In genomic region chr3:97658426-97659193, GRCm38 (mm10) we compare ENCODE assay signal across 8 mouse cellular contexts. TPM values are rescaled to one million over a fixed set of nuclear protein-coding genes. Genes with fewer than 3 reads are reported as not detected.
DNase-seq lines count a peak whose midpoint lies in the region; ATAC-seq and TF ChIP-seq lines count a peak whose summit lies in the region.

No protein-coding gene starts in this region.

- peak overlapping the region; percentile 76 for H3K4me2 ChIP-seq in kidney, embryonic 14.5 days (replicated peaks; ENCODE audit: low read depth, low read length)
- H3K4me2 ChIP-seq in liver, embryonic 15.5 days = peak overlapping the region; percentile 94

- TF ChIP-seq CTCF in E14TG2a.4 (conservative IDR thresholded peaks at IDR 0.05; ENCODE audit: low read length) = no peak
- no peak for TF ChIP-seq CTCF in bone marrow, adult 2 months (IDR thresholded peaks at IDR 0.05; ENCODE audit: control insufficient read depth, insufficient read depth, low read length)

- no peaks in the 10 kb centered on the region for H3K9me3 ChIP-seq in kidney, embryonic 14.5 days (ENCODE audit: control insufficient read depth, low read length)
- H3K9me3 ChIP-seq in E14TG2a.4 (ENCODE audit: low read length) = no peaks in the 10 kb centered on the region
- H3K9me3 ChIP-seq in liver, embryonic 15.5 days (replicated peaks) = no peaks in the 10 kb centered on the region

- ATAC-seq in kidney, embryonic 14.5 days (ENCODE audit: low FRiP score, low TSS enrichment) = peak; percentile 87
- peak; percentile 60 for ATAC-seq in granulocyte monocyte progenitor cell, adult 5-6 weeks (replicated peaks; ENCODE audit: poor library complexity, severe bottlenecking)
- peak; percentile 77 for ATAC-seq in liver, embryonic 15.5 days (ENCODE audit: insufficient read depth)

- WGBS in kidney, embryonic 14.5 days = under 1% methylated on average over 47 of the region's 50 CpGs
- 1% methylated on average over 50 of the region's 50 CpGs for WGBS in bone marrow, adult 2 months
- under 1% methylated on average over 50 of the region's 50 CpGs for WGBS in liver, embryonic 15.5 days (ENCODE audit: insufficient replicate concordance)

- TF ChIP-seq POLR2A in bone marrow, adult 2 months (IDR thresholded peaks at IDR 0.05; ENCODE audit: borderline replicate concordance, control insufficient read depth, low read depth, low read length) = no peak; the same call in 1 of the 2 replicates

- H3K36me3 ChIP-seq in kidney, embryonic 14.5 days (ENCODE audit: control insufficient read depth, insufficient read depth, low read length) = peaks cover 3% of the 10 kb centered on the region; the same call in 1 of the 2 replicates
- H3K36me3 ChIP-seq in E14TG2a.4 (ENCODE audit: insufficient read depth, low read length) = peaks cover 26% of the 10 kb centered on the region
- 0 out of 2 replicates have a peak, but pooled peaks cover 1% of the 10 kb centered on the region for H3K36me3 ChIP-seq in liver, embryonic 15.5 days (replicated peaks)

- peaks cover 6% of the 10 kb centered on the region for H3K4me1 ChIP-seq in kidney, embryonic 14.5 days (ENCODE audit: control insufficient read depth, insufficient read depth, low read length)
- H3K4me1 ChIP-seq in E14TG2a.4 (replicated peaks; ENCODE audit: low read depth, low read length) = peaks cover 18% of the 10 kb centered on the region
- no peaks in the 10 kb centered on the region for H3K4me1 ChIP-seq in bone marrow, adult 2 months (ENCODE audit: control insufficient read depth, insufficient read depth, low read length)
- peaks cover 30% of the 10 kb centered on the region for H3K4me1 ChIP-seq in liver, embryonic 15.5 days (replicated peaks)

- DNase-seq in kidney, postnatal 4 days = no peak
- DNase-seq in right cerebral cortex, postnatal 14 days = peak; percentile 69
- no peak for DNase-seq in cerebellum, adult 9-10 months

- peak overlapping the region; percentile 91 for H3K4me3 ChIP-seq in kidney, embryonic 14.5 days (ENCODE audit: low read length)
- H3K4me3 ChIP-seq in E14TG2a.4 (replicated peaks; ENCODE audit: low read length) = peak overlapping the region; percentile 99
- peak overlapping the region; percentile 80 for H3K4me3 ChIP-seq in bone marrow, adult 2 months (replicated peaks; ENCODE audit: control insufficient read depth, low read depth, low read length)
- peak overlapping the region; percentile 90 for H3K4me3 ChIP-seq in liver, embryonic 15.5 days (replicated peaks)

- 0 out of 2 replicates have a peak, but pooled peaks cover 3% of the 10 kb centered on the region for H3K27me3 ChIP-seq in kidney, embryonic 14.5 days (ENCODE audit: control insufficient read depth, insufficient read depth, low read length)
- H3K27me3 ChIP-seq in E14TG2a.4 (ENCODE audit: insufficient read depth, low read length) = no peaks in the 10 kb centered on the region
- H3K27me3 ChIP-seq in liver, embryonic 15.5 days = no peaks in the 10 kb centered on the region

- no peak overlapping the region for H3K27ac ChIP-seq in kidney, embryonic 14.5 days (ENCODE audit: low read depth, low read length)
- peak overlapping the region; percentile 14 for H3K27ac ChIP-seq in bone marrow, adult 2 months (ENCODE audit: control insufficient read depth, insufficient read depth, low read depth, low read length, poor library complexity)
- peak overlapping the region; percentile 66 for H3K27ac ChIP-seq in liver, embryonic 15.5 days (replicated peaks)

- H3K9ac ChIP-seq in kidney, embryonic 14.5 days (ENCODE audit: low read depth, low read length) = peak overlapping the region; percentile 63
- peak overlapping the region; percentile 67 for H3K9ac ChIP-seq in liver, embryonic 15.5 days

RNA-seq across cellular contexts. Expression of gene Prkab2, which starts 0.6 kb away (rescaled TPM):
- 3.1 and 4.6 TPM in 2 replicates for polyA plus RNA-seq in kidney, embryonic 14.5 days (2014; fragmentation: Nextera tagmentation; extraction: Ambion mirVana)
- polyA plus RNA-seq in bone marrow, adult 2 months (2011; ENCODE audit: insufficient read depth, insufficient read length, low replicate concordance, missing spikeins) = 3.1 and 8.4 TPM in 2 replicates
- 4.1 and 10.1 TPM in 2 replicates for total RNA-seq in granulocyte monocyte progenitor cell, adult 5-6 weeks (2014; fragmentation: Nextera tagmentation)
- 3.3 and 5.0 TPM in 2 replicates for total RNA-seq in granulocyte monocyte progenitor cell, adult 5-6 weeks (2017)
- polyA plus RNA-seq in liver, embryonic 15.5 days (2015; fragmentation: Nextera tagmentation; extraction: Ambion mirVana) = 1.6 TPM in 2 replicates

RNA-seq across cellular contexts. Expression of gene Gm17651, which starts 15.9 kb away (rescaled TPM):
- polyA plus RNA-seq in kidney, embryonic 14.5 days (2014; fragmentation: Nextera tagmentation; extraction: Ambion mirVana) = not detected in 2 replicates
- not detected in 2 replicates for polyA plus RNA-seq in bone marrow, adult 2 months (2011; ENCODE audit: insufficient read depth, insufficient read length, low replicate concordance, missing spikeins)
- total RNA-seq in granulocyte monocyte progenitor cell, adult 5-6 weeks (2014; fragmentation: Nextera tagmentation) = not detected in 2 replicates
- total RNA-seq in granulocyte monocyte progenitor cell, adult 5-6 weeks (2017) = not detected in 2 replicates
- not detected in 2 replicates for polyA plus RNA-seq in liver, embryonic 15.5 days (2015; fragmentation: Nextera tagmentation; extraction: Ambion mirVana)

RNA-seq across cellular contexts. Expression of gene Fmo5, which starts 30.0 kb away (rescaled TPM):
- polyA plus RNA-seq in kidney, embryonic 14.5 days (2014; fragmentation: Nextera tagmentation; extraction: Ambion mirVana) = 0.71 and 1.8 TPM in 2 replicates
- polyA plus RNA-seq in bone marrow, adult 2 months (2011; ENCODE audit: insufficient read depth, insufficient read length, low replicate concordance, missing spikeins) = 7.3 and 20.1 TPM in 2 replicates
- total RNA-seq in granulocyte monocyte progenitor cell, adult 5-6 weeks (2014; fragmentation: Nextera tagmentation) = 1.8 and 6.8 TPM in 2 replicates
- 1.5 and 1.8 TPM in 2 replicates for total RNA-seq in granulocyte monocyte progenitor cell, adult 5-6 weeks (2017)
- 19.6 and 20.7 TPM in 2 replicates for polyA plus RNA-seq in liver, embryonic 15.5 days (2015; fragmentation: Nextera tagmentation; extraction: Ambion mirVana)

RNA-seq across cellular contexts. Expression of gene Chd1l, which starts 48.6 kb away (rescaled TPM):
- 11.5 and 18.1 TPM in 2 replicates for polyA plus RNA-seq in kidney, embryonic 14.5 days (2014; fragmentation: Nextera tagmentation; extraction: Ambion mirVana)
- 11.0 and 16.6 TPM in 2 replicates for polyA plus RNA-seq in bone marrow, adult 2 months (2011; ENCODE audit: insufficient read depth, insufficient read length, low replicate concordance, missing spikeins)
- total RNA-seq in granulocyte monocyte progenitor cell, adult 5-6 weeks (2014; fragmentation: Nextera tagmentation) = 13.7 and 28.1 TPM in 2 replicates
- total RNA-seq in granulocyte monocyte progenitor cell, adult 5-6 weeks (2017) = 48.8 and 55.6 TPM in 2 replicates
- polyA plus RNA-seq in liver, embryonic 15.5 days (2015; fragmentation: Nextera tagmentation; extraction: Ambion mirVana) = 8.9 and 10.2 TPM in 2 replicates
